Mouse (Mus musculus) spleen, postnatal 36 days (tissue): ENCODE measurements around the gene Zfyve9.

Experiments used
- DNase-seq, 2 experiments: peaks; one replicate each; pipeline ENCODE4 v3.0.0; 2022; ENCODE audit warnings: low spot score in 2 of 2, mixed read lengths in 1 of 2

Gene Zfyve9

DNA sequence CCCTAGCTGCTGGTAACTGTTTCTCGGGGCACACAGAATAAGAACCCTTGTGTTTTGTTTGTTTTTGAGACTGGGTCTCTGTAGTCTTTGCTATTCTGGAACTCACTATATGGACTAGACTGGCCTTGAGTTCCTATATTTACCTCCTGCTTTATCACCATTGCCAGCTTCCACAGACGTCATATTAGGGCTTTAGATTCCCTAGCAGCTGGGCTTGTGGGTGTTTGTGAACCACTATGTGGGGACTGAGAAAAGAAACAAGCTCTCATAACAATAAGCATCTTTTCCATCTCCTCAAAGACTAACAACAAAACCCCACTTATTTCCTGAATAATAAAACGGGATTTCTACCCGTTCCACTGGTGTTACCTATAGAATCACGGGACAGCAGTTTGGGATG lies 169.7 kb downstream of the Zfyve9 start:
- no peak for DNase-seq

DNA sequence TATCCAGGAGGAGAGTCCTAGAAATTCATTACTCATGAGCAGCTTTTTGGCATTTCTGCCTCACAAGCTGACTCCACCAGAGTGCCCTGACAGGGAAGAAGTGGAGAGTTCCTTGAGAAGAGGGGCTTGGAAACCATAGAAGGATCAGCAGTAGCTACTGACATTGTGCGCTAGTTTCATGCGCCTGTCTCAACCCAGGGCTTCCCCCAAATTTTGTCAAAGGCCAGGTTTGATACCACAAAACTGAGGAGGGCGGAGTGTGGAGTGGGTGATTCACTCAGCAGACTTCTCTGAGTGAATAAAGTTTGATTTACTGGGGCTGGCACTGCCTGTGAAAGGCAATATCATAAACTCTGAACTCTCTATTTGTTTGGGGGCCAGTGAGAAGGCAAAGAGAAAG lies 171.9 kb downstream of the Zfyve9 start:
- no peak for DNase-seq

- DNase-seq: no peak
These were observed 178.7 kb downstream of the Zfyve9 start for GRCm38 (mm10) chr4:108601870-108602269.

- DNase-seq: peak in 1 of 2 experiments; percentile 11
These were observed 182.3 kb downstream of the Zfyve9 start for GRCm38 (mm10) chr4:108598306-108598705.

GRCm38 (mm10) chr4:108595785-108596184 lies 184.8 kb downstream of the Zfyve9 start:
- no peak for DNase-seq

DNA sequence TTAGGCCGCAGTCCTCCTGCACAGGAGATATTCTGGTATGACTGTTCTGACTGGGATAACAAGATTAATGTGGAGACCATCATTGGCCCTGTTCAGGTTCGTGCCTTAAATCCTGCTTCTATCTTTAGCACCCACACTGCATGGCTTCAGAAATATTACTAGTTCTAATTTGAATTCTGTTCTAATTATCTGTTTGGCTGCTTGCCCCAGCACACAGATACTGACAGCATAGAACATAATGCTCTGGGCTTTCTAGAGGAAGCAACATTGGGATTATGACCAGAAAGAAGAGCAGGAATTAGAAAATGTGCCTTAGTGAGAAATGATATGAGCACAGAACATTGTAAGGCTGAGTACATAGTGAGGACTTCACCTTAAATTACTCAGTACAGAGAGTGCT lies 187.2 kb downstream of the Zfyve9 start:
- DNase-seq: no peak
